13 mouse cellular contexts compared by ENCODE assay signal in genomic region chr19:55985518-55985917, GRCm38 (mm10).
DNase-seq lines count a peak whose midpoint lies in the region; TF ChIP-seq lines count a peak whose summit lies in the region.
"Had no signal": no experiment of that assay in that cellular context is flagged by ENCODE, and none has a peak within 500 bp of the region (broad histone marks: within the 10 kb centered on the region; RNA-seq: fewer than 3 reads in every experiment).

No protein-coding gene starts in this region.

- no peaks in the 10 kb centered on the region for H3K4me1 ChIP-seq in cerebellum, adult 2 months (ENCODE audit: control insufficient read depth, insufficient read depth, low read length)
- H3K4me1 ChIP-seq: megakaryocyte, embryonic 14.5 days had no signal

- H3K27ac ChIP-seq in cerebellum, adult 2 months (ENCODE audit: insufficient read depth, low read length): no peak overlapping the region
- H3K27ac ChIP-seq in layer of hippocampus, adult 2 months: no peak overlapping the region
- H3K27ac ChIP-seq: limb, embryonic 15.5 days had no signal

- peak; percentile 69 to 79 for DNase-seq in cerebellum, postnatal 10 days
- no peak for DNase-seq in cerebellum, adult 2 months
- DNase-seq in layer of hippocampus, adult 11-12 months (ENCODE audit: low spot score): peak; percentile 43
- no peak for DNase-seq in layer of hippocampus, adult 9-10 months (ENCODE audit: low spot score)
- DNase-seq in forelimb bud, embryonic 11.5 days (ENCODE audit: low read depth, low spot score): peak; percentile 38
- peak; percentile 23 to 25 for DNase-seq in layer of hippocampus, adult 2 months (ENCODE audit: low spot score in 2 of 2)
- DNase-seq in urinary bladder, adult 2 months (ENCODE audit: low spot score): no peak
- no peak for DNase-seq in spleen, postnatal 4 days (ENCODE audit: low spot score in 2 of 2)
- DNase-seq: adrenal gland, postnatal 10 days; cerebellum, adult 9-10 months; kidney, adult 18-20 months had no signal

- H3K27me3 ChIP-seq in cerebellum, adult 2 months (ENCODE audit: control insufficient read depth, insufficient read depth, low read length): no peaks in the 10 kb centered on the region
- H3K27me3 ChIP-seq: limb, embryonic 15.5 days; megakaryocyte, embryonic 14.5 days had no signal

- H3K4me3 ChIP-seq in cerebellum, adult 2 months (replicated peaks; ENCODE audit: insufficient read depth, low read depth, low read length): no peak overlapping the region
- H3K4me3 ChIP-seq in layer of hippocampus, adult 2 months: no peak overlapping the region
- H3K4me3 ChIP-seq: limb, embryonic 15.5 days; megakaryocyte, embryonic 14.5 days had no signal

- 15% methylated on average over 4 of the region's 4 CpGs for WGBS in cerebellum, adult 2 months

- TF ChIP-seq CTCF in cerebellum, adult 2 months (IDR thresholded peaks at IDR 0.05; ENCODE audit: borderline replicate concordance, insufficient read depth, low read depth, low read length): no peak
- no peak for TF ChIP-seq CTCF in layer of hippocampus, adult 2 months (conservative IDR thresholded peaks at IDR 0.05)

- TF ChIP-seq POLR2A in cerebellum, adult 2 months (IDR thresholded peaks at IDR 0.05; ENCODE audit: borderline replicate concordance, insufficient read depth, low read length): no peak

Comparison
In these comparisons a context has a peak if more than half of its experiments do, and no peak if none do; other contexts are left out.
1. DNase-seq: peak in cerebellum, postnatal 10 days (2 of 2), layer of hippocampus, adult 11-12 months (single experiment), forelimb bud, embryonic 11.5 days (single experiment) and layer of hippocampus, adult 2 months (2 of 2); none in cerebellum, adult 2 months (0 of 2), layer of hippocampus, adult 9-10 months (single experiment), urinary bladder, adult 2 months (single experiment) and spleen, postnatal 4 days (0 of 2).